Mouse (Mus musculus) layer of hippocampus, postnatal 25 days (tissue): Measurements from ENCODE around the gene Syt13. TPM values are rescaled to one million over a fixed set of nuclear protein-coding genes. Genes with fewer than 3 reads are reported as not detected.

Experiments used
- DNase-seq, 2 experiments: peaks; one replicate each; pipeline ENCODE4 v3.0.0; 2022; ENCODE audit warnings: mixed read lengths in 2 of 2, low spot score in 1 of 2; ENCODE audit errors: extremely low spot score in 1 of 2
- total RNA-seq, 2 experiments: library from RNA; stranded (reverse); gene quantifications; 2 replicates each; pipeline ENCODE4 v1.2.3; 2021

Syt13 gene
- total RNA-seq, 2 experiments from 2014 or later = 141 to 161 TPM

GRCm38 (mm10) chr2:92954404-92955114 lies 39.7 kb downstream of the Syt13 start:
- DNase-seq = peak; percentile 58 to 78

GRCm38 (mm10) chr2:92956943-92957342 lies 42.0 kb downstream of the Syt13 start:
- no peak for DNase-seq

GRCm38 (mm10) chr2:92958640-92959039 lies 43.7 kb downstream of the Syt13 start:
- no peak for DNase-seq

GRCm38 (mm10) chr2:92964345-92964744 lies 49.4 kb downstream of the Syt13 start:
- no peak for DNase-seq

GRCm38 (mm10) chr2:92966257-92966656 lies 51.4 kb downstream of the Syt13 start:
- no peak for DNase-seq

DNA sequence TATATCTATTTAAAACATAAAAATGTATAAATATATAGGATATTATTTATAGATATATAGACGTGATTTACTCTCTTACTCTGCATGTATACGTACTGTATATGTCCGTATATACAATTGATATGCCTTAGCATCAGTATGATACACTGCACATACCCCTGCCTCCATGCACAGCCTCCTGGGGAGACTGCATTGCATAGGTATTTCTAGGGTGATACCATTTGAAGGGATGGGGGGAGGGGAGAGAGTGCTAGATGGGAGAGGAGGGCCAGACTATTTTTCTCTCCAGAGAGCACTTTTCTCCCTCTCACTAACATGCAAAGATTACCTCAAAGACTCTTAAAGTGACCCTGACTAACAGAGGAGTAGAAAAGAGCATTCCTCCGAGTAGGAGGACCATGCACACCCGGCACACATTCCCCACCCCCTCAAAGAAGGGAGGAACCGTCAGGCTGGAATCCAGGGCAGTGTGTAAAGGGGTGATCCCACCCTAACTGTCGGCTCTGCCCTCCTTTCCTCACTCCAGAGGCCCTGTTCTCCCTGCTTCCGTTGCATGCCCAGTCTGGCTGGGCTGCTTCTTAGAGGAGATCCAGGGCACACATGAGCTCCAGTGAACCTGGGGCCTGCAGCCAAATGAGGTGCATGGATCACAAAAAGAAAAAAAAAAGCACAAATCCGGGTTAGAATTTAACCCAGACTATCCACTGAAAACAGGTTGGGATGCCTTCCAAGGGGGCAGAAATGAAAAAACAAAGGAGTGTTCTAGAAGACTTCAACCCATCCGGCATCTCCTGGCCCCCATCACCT lies 52.3 kb downstream of the Syt13 start:
- DNase-seq = no peak

- no peak for DNase-seq
Observed at GRCm38 (mm10) chr2:92967839-92968166, 52.9 kb downstream of the Syt13 start.

DNA sequence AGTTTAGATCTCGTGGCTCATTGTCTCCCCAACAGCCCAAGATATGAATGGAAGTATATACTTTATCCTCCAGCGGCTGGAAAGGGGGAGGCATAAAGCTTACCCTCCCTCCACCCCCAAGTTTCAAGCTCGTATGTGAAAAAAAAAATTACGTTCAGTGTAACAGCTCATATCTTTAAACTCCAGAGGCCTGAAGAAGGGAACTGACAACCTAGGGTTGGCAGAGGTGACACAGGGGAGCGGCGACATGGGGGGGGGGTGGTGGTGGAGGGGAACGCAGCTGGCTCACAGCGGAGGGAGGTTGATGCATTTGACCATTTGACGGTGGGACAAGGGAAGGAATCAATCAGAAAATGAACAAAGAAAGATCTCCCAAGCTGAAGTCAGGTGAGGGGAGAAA lies 56.2 kb downstream of the Syt13 start:
- no peak for DNase-seq

GRCm38 (mm10) chr2:92971536-92971935 lies 56.6 kb downstream of the Syt13 start:
- DNase-seq = no peak

DNA sequence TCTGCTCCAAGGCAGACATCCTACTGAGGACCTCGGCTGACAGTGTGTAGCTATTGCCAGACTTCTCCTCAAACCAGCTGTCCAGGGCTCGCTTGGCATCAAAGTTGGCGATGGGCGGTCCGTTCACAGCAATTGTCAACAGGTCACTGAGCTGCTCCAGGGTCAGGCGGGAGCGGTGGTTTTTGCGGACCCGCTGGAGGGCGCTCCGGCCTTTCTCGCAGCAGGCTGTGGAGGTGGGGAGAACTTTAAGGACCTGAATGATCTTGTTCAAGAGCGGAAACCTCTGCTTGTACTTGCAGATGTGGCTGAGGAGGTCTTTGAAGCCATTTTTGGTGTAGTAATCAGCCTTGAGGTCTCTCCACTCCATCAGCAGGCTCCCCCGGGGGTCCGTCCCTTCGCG lies 57.2 kb downstream of the Syt13 start:
- DNase-seq = no peak

GRCm38 (mm10) chr2:92973646-92974045 lies 58.7 kb downstream of the Syt13 start:
- DNase-seq = no peak

DNA sequence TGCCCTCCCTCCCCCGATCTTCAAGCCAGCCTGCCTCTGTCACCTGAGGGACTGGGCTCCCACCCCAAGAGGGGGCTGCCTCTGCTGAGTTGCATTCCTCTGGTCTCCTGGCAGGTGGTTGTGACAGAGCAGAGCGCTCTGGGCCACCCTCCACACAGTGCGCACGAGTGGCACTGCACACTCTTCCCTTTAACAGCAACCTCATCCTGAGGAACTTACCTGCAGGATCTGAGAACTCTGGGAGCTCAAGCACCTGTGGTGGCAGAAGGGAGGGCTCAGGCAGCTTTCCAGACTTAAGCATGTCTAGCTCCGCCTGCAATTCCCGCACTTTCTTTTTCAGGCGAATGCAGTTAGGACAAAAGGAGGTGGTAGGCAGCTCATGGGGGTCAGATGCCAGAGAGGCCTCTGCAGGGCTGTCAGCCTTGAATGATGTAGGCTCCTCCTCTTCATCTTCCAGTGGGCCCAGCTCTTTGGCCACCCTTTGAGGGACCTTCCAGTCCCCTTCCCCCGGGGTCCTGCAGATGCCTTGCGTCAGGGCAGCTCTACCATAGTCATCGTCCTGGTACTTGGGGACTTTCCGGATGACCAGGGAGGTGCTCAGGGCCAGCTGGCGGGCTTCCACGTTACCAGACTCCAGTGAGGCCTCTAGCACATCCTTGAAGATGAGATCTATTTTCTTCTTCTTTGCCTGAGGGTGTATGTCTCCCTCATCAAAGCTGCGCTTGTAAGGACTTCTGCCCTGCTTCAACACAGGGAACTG lies 60.3 kb downstream of the Syt13 start:
- no peak for DNase-seq

DNA sequence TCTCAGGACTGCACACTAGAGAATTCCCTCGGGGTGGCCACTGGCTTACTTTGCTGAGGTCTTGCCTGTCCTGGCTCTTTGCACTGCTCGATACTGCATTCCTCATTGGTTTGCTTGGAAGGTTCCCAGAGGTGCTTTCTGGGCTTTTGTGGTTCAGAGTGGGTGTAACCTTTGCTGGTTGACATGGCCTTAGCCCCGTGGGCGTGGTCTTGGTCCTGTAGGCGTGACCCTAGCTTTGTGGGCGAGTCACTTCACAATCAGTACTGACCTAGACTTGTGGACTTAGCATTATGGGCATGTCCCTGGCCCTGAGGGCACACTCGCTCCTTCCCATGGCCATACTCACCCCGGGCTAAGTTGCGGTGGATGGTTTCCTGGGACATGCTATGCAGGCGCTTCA lies 65.3 kb downstream of the Syt13 start:
- no peak for DNase-seq

- no peak for DNase-seq
Observed at GRCm38 (mm10) chr2:92982591-92983272, 67.8 kb downstream of the Syt13 start.

DNA sequence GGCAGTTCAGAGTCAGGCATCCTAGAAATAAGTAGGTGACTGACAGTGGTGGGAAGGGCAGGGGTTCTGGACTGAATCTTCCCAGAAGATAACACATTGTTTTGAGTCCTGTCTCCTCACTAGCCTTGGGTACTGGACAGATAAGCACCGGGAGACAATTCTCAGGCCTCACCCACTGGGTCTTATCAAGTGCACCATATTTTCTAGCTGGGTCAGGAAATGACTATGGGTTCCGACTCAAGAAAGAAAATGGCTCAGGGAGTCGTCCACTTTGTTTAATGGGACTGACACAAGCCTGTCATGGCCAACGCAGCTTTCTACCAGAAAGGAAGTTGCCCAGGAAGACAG lies 68.3 kb downstream of the Syt13 start:
- DNase-seq = no peak

- DNase-seq = no peak
Observed at GRCm38 (mm10) chr2:92984321-92985108, 69.6 kb downstream of the Syt13 start.

GRCm38 (mm10) chr2:92985171-92985570 lies 70.3 kb downstream of the Syt13 start:
- DNase-seq = no peak

GRCm38 (mm10) chr2:92985600-92985999 lies 70.7 kb downstream of the Syt13 start:
- DNase-seq = no peak

GRCm38 (mm10) chr2:92987108-92987618 lies 72.3 kb downstream of the Syt13 start:
- no peak for DNase-seq
